Mouse (Mus musculus): ENCODE results near the gene Mrap. TPM values are rescaled to one million over a fixed set of nuclear protein-coding genes. Genes with fewer than 3 reads are reported as not detected.

Gene Mrap
- polyA plus RNA-seq, 1 experiment from 2014 or later: 9.6 TPM

DNA sequence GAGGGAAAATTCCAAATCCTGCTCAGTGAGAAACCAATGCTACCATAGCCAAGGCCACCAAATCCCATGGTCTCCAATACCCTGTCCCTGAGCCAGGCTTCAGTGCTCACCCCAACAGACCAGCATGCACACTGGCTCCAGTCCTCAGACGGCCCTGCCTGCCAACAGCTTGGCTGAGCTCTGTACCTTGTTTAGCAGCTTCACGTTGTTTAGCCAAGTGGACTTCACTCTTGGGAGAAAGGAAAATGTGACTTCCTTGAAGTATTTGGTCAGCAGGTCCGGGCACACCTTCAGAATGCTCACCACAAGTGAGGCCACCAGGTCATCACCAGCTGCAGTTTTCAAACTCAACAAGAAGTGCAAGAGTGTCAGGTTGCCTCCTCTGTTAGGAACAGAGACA lies 54.5 kb downstream of the Mrap start:
- Histone ChIP-seq H3K27ac (no peak overlapping the region), H3K27me3 (no peaks in the 10 kb centered on the region), H3K4me3 (replicated peaks) (no peak overlapping the region), H3K36me3 (peaks cover 96% of the 10 kb centered on the region), H3K9me3 (replicated peaks) (no peaks in the 10 kb centered on the region), H3K9ac (no peak overlapping the region), H3K4me1 (no peaks in the 10 kb centered on the region), H3K4me2 (no peak overlapping the region)
- 86% methylated on average over 3 of the region's 3 CpGs for WGBS
- ATAC-seq (replicated peaks; ENCODE audit: low FRiP score): no peak

DNA sequence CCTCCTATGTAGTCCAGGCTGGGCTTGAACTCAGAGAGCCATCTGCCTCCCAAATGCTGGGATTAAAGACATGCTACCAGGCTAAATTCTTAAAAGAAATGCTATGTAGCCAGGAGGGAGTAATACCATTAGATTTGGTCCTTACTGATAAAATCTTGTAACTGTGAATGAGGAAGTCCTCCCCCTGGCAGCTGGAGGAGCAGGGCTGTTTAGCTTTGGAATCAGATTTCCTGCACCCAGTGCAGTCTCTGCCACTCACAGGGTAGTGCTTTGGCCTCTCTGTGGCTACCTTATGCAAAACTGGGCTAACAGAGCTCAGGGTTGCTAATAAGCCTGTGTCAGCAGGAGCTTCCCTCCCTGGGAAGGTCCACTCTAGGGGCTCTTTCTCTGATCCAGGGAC lies 56.7 kb downstream of the Mrap start:
- no peak overlapping the region for H3K4me3 ChIP-seq (replicated peaks)
- ATAC-seq (replicated peaks; ENCODE audit: low FRiP score): no peak
- H3K36me3 ChIP-seq: peaks cover 93% of the 10 kb centered on the region
- no peaks in the 10 kb centered on the region for H3K9me3 ChIP-seq (replicated peaks)
- H3K27ac ChIP-seq: no peak overlapping the region
- H3K4me1 ChIP-seq: no peaks in the 10 kb centered on the region
- no peak overlapping the region for H3K4me2 ChIP-seq
- H3K9ac ChIP-seq: no peak overlapping the region
- no peaks in the 10 kb centered on the region for H3K27me3 ChIP-seq

DNA sequence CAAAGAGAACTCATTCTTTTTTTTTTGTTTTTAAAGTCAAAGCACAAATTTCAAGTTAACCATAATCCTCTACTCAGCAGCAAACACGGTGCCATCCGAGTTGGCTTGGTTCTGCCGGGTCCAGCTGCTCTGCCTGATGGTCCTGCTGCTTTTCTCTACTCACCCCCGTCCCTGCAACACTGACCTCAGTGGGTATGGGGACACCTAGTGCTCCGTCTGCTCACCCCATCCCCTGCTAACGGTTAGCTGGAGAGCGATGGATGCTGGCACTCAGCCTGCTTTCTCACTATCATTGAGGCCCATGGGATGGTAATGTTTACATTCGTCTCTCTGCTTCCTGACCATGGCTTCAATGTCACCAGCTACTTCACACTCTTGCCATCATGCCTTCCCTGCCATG lies 60.4 kb downstream of the Mrap start:
- Histone ChIP-seq H3K36me3 (peaks cover 82% of the 10 kb centered on the region), H3K4me3 (replicated peaks) (no peak overlapping the region), H3K9ac (no peak overlapping the region), H3K4me2 (no peak overlapping the region), H3K27ac (no peak overlapping the region), H3K4me1 (no peaks in the 10 kb centered on the region), H3K27me3 (no peaks in the 10 kb centered on the region), H3K9me3 (replicated peaks) (no peaks in the 10 kb centered on the region)
- WGBS: 88% methylated on average over 8 of the region's 8 CpGs
- ATAC-seq (replicated peaks; ENCODE audit: low FRiP score): no peak

DNA sequence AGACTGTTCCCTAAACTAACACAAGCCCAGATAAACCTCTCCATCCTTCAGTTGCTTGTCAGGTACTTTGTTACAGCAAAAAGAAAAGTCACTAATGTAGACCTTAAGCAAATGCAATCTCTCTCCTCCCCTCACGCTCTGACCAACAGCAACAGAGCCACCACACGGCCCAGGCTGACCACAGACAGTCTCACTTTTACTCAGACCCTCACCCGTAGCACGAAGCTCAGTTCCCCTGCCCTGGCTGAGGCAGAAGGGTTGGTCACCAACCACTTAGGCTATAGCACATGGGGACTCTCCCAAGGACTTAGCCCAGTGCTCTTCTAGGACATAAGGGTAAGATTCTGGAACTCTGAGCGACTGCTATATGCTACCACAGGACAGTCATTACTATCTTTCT lies 60.8 kb downstream of the Mrap start:
- H3K27me3 ChIP-seq: no peaks in the 10 kb centered on the region
- H3K4me2 ChIP-seq: no peak overlapping the region
- peaks cover 82% of the 10 kb centered on the region for H3K36me3 ChIP-seq
- H3K27ac ChIP-seq: no peak overlapping the region
- 87% methylated on average over 5 of the region's 5 CpGs for WGBS
- no peak for ATAC-seq (replicated peaks; ENCODE audit: low FRiP score)
- H3K4me1 ChIP-seq: no peaks in the 10 kb centered on the region
- H3K9ac ChIP-seq: no peak overlapping the region
- H3K9me3 ChIP-seq (replicated peaks): no peaks in the 10 kb centered on the region
- H3K4me3 ChIP-seq (replicated peaks): no peak overlapping the region

Other genes with a start within 250 kb of the Mrap start
- gene Mis18a, start 10.8 kb upstream of the Mrap start, polyA plus RNA-seq (2015; fragmentation: Nextera tagmentation; extraction: Ambion mirVana): 63.7 and 69.1 TPM in 2 replicates
- 8.7 and 9.0 TPM in 2 replicates for gene Urb1, start 72.2 kb downstream of the Mrap start, polyA plus RNA-seq (2015; fragmentation: Nextera tagmentation; extraction: Ambion mirVana)
- gene Eva1c, start 88.5 kb downstream of the Mrap start, polyA plus RNA-seq (2015; fragmentation: Nextera tagmentation; extraction: Ambion mirVana): 0.64 and 0.91 TPM in 2 replicates
- gene Cfap298, start 196.9 kb downstream of the Mrap start, polyA plus RNA-seq (2015; fragmentation: Nextera tagmentation; extraction: Ambion mirVana): 37.0 and 42.5 TPM in 2 replicates

All from kidney, embryonic 15.5 days (tissue).